Mouse (Mus musculus): ENCODE data around the gene Tmem82.

- TF ChIP-seq GATA1 (IDR thresholded peaks at IDR 0.05; ENCODE audit: borderline replicate concordance, low read length) (no peak), FLI1 (IDR thresholded peaks at IDR 0.05; ENCODE audit: low read length) (no peak)
Observed at GRCm38 (mm10) chr4:141599251-141600141, 18.9 kb downstream of the Tmem82 start.
